Mouse (Mus musculus) midbrain, embryonic 10.5 days (tissue): ENCODE measurements at regions not wholly inside any gene's neighbourhood (a gene's known extent, or its start where the extent isn't known, plus 50 kb on each side); places are given as distances from the start of the nearest gene placed in this dataset.

Source experiments
- DNase-seq: peaks from one replicate; pipeline ENCODE4 v3.0.0-alpha.2; 2017; ENCODE audit warnings: low spot score
- H3K27ac ChIP-seq: fragments of 300-500 bp; sonication (generic); replicated peaks from 2 replicates; pipeline ENCODE4 v1.5.1; 2016; ENCODE audit warnings: mild to moderate bottlenecking
- H3K27me3 ChIP-seq: fragments of 300-500 bp; sonication (generic); 2 replicates; pipeline ENCODE4 v1.6.1; 2016; ENCODE audit warnings: low read depth, mild to moderate bottlenecking; ENCODE audit not compliant: poor library complexity, severe bottlenecking
- H3K36me3 ChIP-seq: fragments of 300-500 bp; sonication (generic); 2 replicates; pipeline ENCODE4 v1.6.1; 2016; ENCODE audit warnings: mild to moderate bottlenecking, moderate library complexity
- H3K4me1 ChIP-seq: fragments of 300-500 bp; sonication (generic); 2 replicates; pipeline ENCODE4 v1.6.1; 2016
- H3K4me3 ChIP-seq: fragments of 300-500 bp; sonication (generic); 2 replicates; pipeline ENCODE4 v1.5.1; 2016; ENCODE audit warnings: mild to moderate bottlenecking, moderate library complexity
- H3K9me3 ChIP-seq: fragments of 300-500 bp; sonication (generic); replicated peaks from 2 replicates; pipeline ENCODE4 v1.6.1; 2016; ENCODE audit warnings: mild to moderate bottlenecking
- WGBS: fragments of 180-500 bp; shearing (Covaris S2); methylation state at CpG from one replicate; pipeline ENCODE4 v1.1.7; 2016; 5-methylcytosine and 5-hydroxymethylcytosine counted together

- Histone ChIP-seq H3K36me3 (no peaks in the 10 kb centered on the region), H3K27ac (no peak overlapping the region), H3K4me3 (no peak overlapping the region), H3K27me3 (0 out of 2 replicates have a peak, but pooled peaks cover 5% of the 10 kb centered on the region), H3K4me1 (peaks cover 15% of the 10 kb centered on the region), H3K9me3 (no peaks in the 10 kb centered on the region)
- no peak for DNase-seq
- 70% methylated on average over 7 of the region's 7 CpGs for WGBS
These were observed 119.0 kb upstream of the Smyd2 start for GRCm38 (mm10) chr1:190041096-190041706.

GRCm38 (mm10) chr1:190038046-190038445, 115.9 kb upstream of the Smyd2 start:
- Histone ChIP-seq H3K27ac (no peak overlapping the region), H3K9me3 (no peaks in the 10 kb centered on the region), H3K4me3 (no peak overlapping the region), H3K4me1 (peaks cover 21% of the 10 kb centered on the region), H3K27me3 (no peaks in the 10 kb centered on the region), H3K36me3 (no peaks in the 10 kb centered on the region)
- WGBS: 43% methylated on average over 5 of the region's 5 CpGs
- no peak for DNase-seq

GRCm38 (mm10) chr1:190036726-190037125, 114.6 kb upstream of the Smyd2 start:
- 65% methylated on average over 6 of the region's 6 CpGs for WGBS
- H3K27me3 ChIP-seq: no peaks in the 10 kb centered on the region
- H3K9me3 ChIP-seq: no peaks in the 10 kb centered on the region
- peaks cover 21% of the 10 kb centered on the region for H3K4me1 ChIP-seq
- H3K4me3 ChIP-seq: no peak overlapping the region
- no peak for DNase-seq
- no peaks in the 10 kb centered on the region for H3K36me3 ChIP-seq
- no peak overlapping the region for H3K27ac ChIP-seq

- Histone ChIP-seq H3K27ac (no peak overlapping the region), H3K4me1 (peaks cover 21% of the 10 kb centered on the region), H3K36me3 (no peaks in the 10 kb centered on the region), H3K4me3 (no peak overlapping the region), H3K27me3 (no peaks in the 10 kb centered on the region), H3K9me3 (no peaks in the 10 kb centered on the region)
- DNase-seq: no peak
- WGBS: 94% methylated on average over 11 of the region's 11 CpGs
These were observed 113.8 kb upstream of the Smyd2 start for GRCm38 (mm10) chr1:190035935-190036334.

GRCm38 (mm10) chr1:190034091-190034490, 111.9 kb upstream of the Smyd2 start:
- DNase-seq: no peak
- peaks cover 21% of the 10 kb centered on the region for H3K4me1 ChIP-seq
- H3K27me3 ChIP-seq: no peaks in the 10 kb centered on the region
- no peaks in the 10 kb centered on the region for H3K36me3 ChIP-seq
- WGBS: 48% methylated on average over 5 of the region's 5 CpGs
- H3K9me3 ChIP-seq: no peaks in the 10 kb centered on the region
- no peak overlapping the region for H3K4me3 ChIP-seq
- no peak overlapping the region for H3K27ac ChIP-seq

- DNase-seq: no peak
- 51% methylated on average over 8 of the region's 8 CpGs for WGBS
These were observed 105.4 kb upstream of the Smyd2 start for GRCm38 (mm10) chr1:190027536-190027935.

DNA sequence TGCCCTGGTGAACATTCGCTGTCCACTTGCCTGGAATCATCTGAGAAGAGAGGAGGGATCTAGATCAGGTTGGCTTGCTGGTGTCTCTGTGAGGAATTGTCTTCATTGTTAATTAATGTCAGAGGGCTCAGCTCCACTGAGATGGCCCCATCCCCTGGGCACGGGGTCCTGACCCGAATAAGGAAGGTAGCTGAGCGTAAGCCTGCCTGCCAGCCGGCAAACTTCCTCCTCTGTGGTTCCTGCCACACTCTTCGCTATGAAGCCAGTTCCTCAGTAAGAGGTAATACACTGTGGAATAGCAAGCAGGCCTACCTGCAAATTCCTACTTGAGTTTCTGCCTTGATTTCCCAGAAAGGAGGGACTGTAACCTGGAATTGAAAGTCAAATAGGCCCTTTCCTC, 87.3 kb upstream of the Smyd2 start:
- H3K27ac ChIP-seq: no peak overlapping the region
- H3K9me3 ChIP-seq: no peaks in the 10 kb centered on the region
- no peak for DNase-seq
- H3K36me3 ChIP-seq: no peaks in the 10 kb centered on the region
- 82% methylated on average over 6 of the region's 6 CpGs for WGBS
- H3K4me1 ChIP-seq: peaks cover 19% of the 10 kb centered on the region
- no peak overlapping the region for H3K4me3 ChIP-seq
- H3K27me3 ChIP-seq: peaks cover 5% of the 10 kb centered on the region; the same call in 1 of the 2 replicates

More at GRCm38 (mm10) chr1:190027536-190027935, 105.4 kb upstream of the Smyd2 start:
- no peak overlapping the region for H3K27ac ChIP-seq
- no peaks in the 10 kb centered on the region for H3K36me3 ChIP-seq
- no peaks in the 10 kb centered on the region for H3K9me3 ChIP-seq
- no peaks in the 10 kb centered on the region for H3K27me3 ChIP-seq
- H3K4me3 ChIP-seq: no peak overlapping the region
- peaks cover 15% of the 10 kb centered on the region for H3K4me1 ChIP-seq

DNA sequence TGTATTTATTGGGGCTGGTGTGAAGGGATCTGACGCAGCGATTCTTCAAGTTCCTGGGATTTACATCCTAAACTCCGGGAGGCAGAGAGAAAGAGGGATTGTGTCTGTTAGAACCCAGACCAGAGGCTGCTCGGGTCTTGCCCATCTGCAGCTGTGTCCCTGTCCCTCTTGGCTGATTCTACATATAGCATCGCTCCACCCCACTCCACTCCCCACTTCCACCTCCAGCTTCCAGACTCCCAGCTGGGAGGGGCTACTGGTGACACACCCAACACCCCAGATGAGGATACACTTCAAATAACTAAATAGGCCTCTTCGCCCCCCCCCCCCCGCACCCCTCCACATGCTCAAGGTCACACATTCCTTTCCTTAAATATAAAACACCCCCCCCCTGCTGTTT, 85.1 kb upstream of the Smyd2 start:
- Histone ChIP-seq H3K36me3 (no peaks in the 10 kb centered on the region), H3K27ac (no peak overlapping the region), H3K27me3 (peaks cover 5% of the 10 kb centered on the region; the same call in 1 of the 2 replicates), H3K4me1 (peaks cover 19% of the 10 kb centered on the region), H3K4me3 (no peak overlapping the region), H3K9me3 (no peaks in the 10 kb centered on the region)
- WGBS: 66% methylated on average over 7 of the region's 7 CpGs
- DNase-seq: no peak

DNA sequence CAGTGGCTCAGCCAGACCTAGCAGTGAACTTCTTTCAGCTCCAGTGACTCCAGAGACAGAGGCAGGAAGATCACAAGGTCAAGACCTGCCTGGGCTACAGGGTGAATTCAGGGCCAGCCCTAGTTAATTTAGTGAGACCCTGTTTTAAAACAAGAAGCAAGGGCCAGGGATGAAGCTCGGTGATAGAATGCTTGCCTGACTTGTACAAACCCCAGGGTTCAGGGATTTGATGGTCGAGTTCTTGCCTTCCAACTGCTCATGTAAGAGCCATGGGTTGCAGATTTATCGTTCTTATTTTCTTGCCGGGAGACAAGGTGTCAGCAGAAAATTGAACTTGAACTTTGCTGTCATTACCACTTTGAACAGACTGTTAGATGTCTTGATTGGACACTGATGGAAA, 78.9 kb upstream of the Smyd2 start:
- Histone ChIP-seq H3K27me3 (no peaks in the 10 kb centered on the region), H3K36me3 (no peaks in the 10 kb centered on the region), H3K4me3 (no peak overlapping the region), H3K4me1 (no peaks in the 10 kb centered on the region), H3K9me3 (no peaks in the 10 kb centered on the region), H3K27ac (no peak overlapping the region)
- DNase-seq: no peak
- 81% methylated on average over 4 of the region's 4 CpGs for whole genome bisulfite sequencing

DNA sequence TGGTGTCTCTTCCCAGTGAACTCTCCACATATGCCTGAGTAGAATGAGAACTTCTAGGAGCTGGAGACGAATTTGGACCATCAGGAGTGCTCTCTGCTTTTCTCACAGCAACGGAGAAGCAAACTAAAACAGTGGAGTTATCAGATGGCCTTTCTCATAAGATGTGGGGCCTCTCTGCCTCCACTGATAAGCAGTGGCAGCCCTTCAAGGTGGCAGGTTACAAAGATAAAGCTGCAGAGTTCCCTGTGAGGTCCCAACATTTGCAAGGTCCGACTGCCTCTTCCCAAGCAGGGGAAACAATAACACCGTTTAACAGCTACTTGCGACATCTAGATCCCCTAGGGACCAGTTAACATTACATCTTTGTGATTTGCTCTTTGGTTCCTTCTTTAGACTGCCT, 71.5 kb upstream of the Smyd2 start:
- H3K4me3 ChIP-seq: no peak overlapping the region
- WGBS: 69% methylated on average over 5 of the region's 5 CpGs
- peaks cover 18% of the 10 kb centered on the region for H3K4me1 ChIP-seq
- H3K27me3 ChIP-seq: 0 out of 2 replicates have a peak, but pooled peaks cover 5% of the 10 kb centered on the region
- no peak for DNase-seq
- H3K9me3 ChIP-seq: no peaks in the 10 kb centered on the region
- H3K27ac ChIP-seq: no peak overlapping the region
- H3K36me3 ChIP-seq: no peaks in the 10 kb centered on the region

- Histone ChIP-seq H3K4me3 (no peak overlapping the region), H3K27ac (no peak overlapping the region), H3K36me3 (no peaks in the 10 kb centered on the region), H3K4me1 (peaks cover 20% of the 10 kb centered on the region), H3K27me3 (peaks cover 9% of the 10 kb centered on the region; the same call in 1 of the 2 replicates), H3K9me3 (no peaks in the 10 kb centered on the region)
- DNase-seq: no peak
- WGBS: 90% methylated on average over 3 of the region's 3 CpGs
These were observed 71.1 kb upstream of the Smyd2 start for GRCm38 (mm10) chr1:189993221-189993620.

GRCm38 (mm10) chr1:189991089-189991488, 68.9 kb upstream of the Smyd2 start:
- no peaks in the 10 kb centered on the region for H3K36me3 ChIP-seq
- H3K27ac ChIP-seq: peak overlapping the region; percentile 67
- H3K27me3 ChIP-seq: peaks cover 10% of the 10 kb centered on the region; the same call in 1 of the 2 replicates
- no peaks in the 10 kb centered on the region for H3K9me3 ChIP-seq
- no peak overlapping the region for H3K4me3 ChIP-seq
- H3K4me1 ChIP-seq: peaks cover 23% of the 10 kb centered on the region
- 90% methylated on average over 3 of the region's 3 CpGs for WGBS
- no peak for DNase-seq

- H3K4me3 ChIP-seq: no peak overlapping the region
- no peak overlapping the region for H3K27ac ChIP-seq
- no peak for DNase-seq
- peaks cover 23% of the 10 kb centered on the region for H3K4me1 ChIP-seq
- peaks cover 10% of the 10 kb centered on the region; the same call in 1 of the 2 replicates for H3K27me3 ChIP-seq
- WGBS: 64% methylated on average over 11 of the region's 11 CpGs
- H3K36me3 ChIP-seq: no peaks in the 10 kb centered on the region
- H3K9me3 ChIP-seq: no peaks in the 10 kb centered on the region
These were observed 68.0 kb upstream of the Smyd2 start for GRCm38 (mm10) chr1:189990046-189990622.
